Mouse (Mus musculus): Measurements from ENCODE around the gene Grin1. TPM values are rescaled to one million over a fixed set of nuclear protein-coding genes. Genes with fewer than 3 reads are reported as not detected.

The Grin1 gene
- total and polyA plus RNA-seq, 3 experiments: 0.07 TPM; not detected in 2

DNA sequence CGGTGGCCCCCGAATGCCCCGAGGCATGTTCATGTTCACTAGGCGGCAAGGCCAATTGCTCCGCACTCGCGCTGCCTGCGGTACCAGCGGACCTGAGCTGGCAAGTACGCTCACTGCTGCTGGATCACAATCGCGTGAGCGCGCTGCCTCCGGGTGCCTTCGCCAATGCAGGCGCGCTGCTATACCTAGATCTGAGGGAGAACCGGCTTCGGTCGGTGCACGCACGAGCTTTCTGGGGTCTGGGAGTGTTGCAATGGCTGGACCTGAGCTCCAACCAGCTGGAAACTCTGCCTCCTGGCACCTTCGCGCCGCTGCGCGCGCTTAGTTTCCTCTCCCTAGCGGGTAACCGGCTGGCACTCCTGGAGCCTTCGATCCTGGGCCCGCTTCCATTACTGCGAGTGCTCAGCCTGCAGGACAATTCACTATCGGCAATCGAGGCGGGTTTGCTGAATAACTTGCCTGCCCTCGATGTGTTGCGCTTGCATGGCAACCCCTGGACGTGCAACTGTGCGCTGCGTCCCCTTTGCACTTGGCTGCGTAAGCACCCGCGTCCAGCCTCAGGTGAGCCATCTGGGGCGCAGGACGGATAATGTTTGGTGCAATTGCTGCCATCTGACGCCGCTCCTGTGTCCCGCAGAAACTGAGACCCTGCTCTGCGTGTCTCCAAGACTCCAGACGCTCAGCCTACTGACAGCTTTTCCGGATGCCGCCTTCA is 28.7 kb downstream of the Grin1 start:
- Histone ChIP-seq H3K27me3 (ENCODE audit: control insufficient read depth in 1 of 2, insufficient read depth in 2 of 2, low read length in 2 of 2) (no peaks in the 10 kb centered on the region), H3K27ac (ENCODE audit: control insufficient read depth, low read depth, low read length) (no peak overlapping the region), H3K9ac (ENCODE audit: control insufficient read depth, low read depth, low read length, poor library complexity, severe bottlenecking) (no peak overlapping the region), H3K4me3 (ENCODE audit: control insufficient read depth in 1 of 2, insufficient read depth in 1 of 2, low read depth in 2 of 2, low read length in 2 of 2) (no peak overlapping the region), H3K9me3 (replicated peaks; ENCODE audit: insufficient read depth, low read length) (no peaks in the 10 kb centered on the region), H3K79me2 (ENCODE audit: control insufficient read depth, insufficient read depth, low read length, poor library complexity) (no peaks in the 10 kb centered on the region), H3K4me1 (ENCODE audit: control insufficient read depth in 1 of 2, insufficient read depth in 2 of 2, low read length in 2 of 2) (peaks cover 7 to 35% of the 10 kb centered on the region in 2 experiments), H3K36me3 (ENCODE audit: control insufficient read depth in 1 of 2, insufficient read depth in 2 of 2, low read length in 2 of 2) (peaks cover 0 to 11% of the 10 kb centered on the region in 2 experiments; a peak in 2 of 4 replicates)
- no peak for DNase-seq (ENCODE audit: low read depth, low spot score)
- TF ChIP-seq RCOR1 (IDR thresholded peaks at IDR 0.05; ENCODE audit: low read depth, low read length) (no peak), SIN3A (IDR thresholded peaks at IDR 0.05; ENCODE audit: low read length) (no peak), CHD2 (IDR thresholded peaks at IDR 0.05; ENCODE audit: low read length) (no peak), USF1 (IDR thresholded peaks at IDR 0.05; ENCODE audit: low read depth, low read length) (no peak), SMC3 (IDR thresholded peaks at IDR 0.05; ENCODE audit: low read depth, low read length) (no peak), ETS1 (IDR thresholded peaks at IDR 0.05; ENCODE audit: low read depth, low read length) (no peak)

DNA sequence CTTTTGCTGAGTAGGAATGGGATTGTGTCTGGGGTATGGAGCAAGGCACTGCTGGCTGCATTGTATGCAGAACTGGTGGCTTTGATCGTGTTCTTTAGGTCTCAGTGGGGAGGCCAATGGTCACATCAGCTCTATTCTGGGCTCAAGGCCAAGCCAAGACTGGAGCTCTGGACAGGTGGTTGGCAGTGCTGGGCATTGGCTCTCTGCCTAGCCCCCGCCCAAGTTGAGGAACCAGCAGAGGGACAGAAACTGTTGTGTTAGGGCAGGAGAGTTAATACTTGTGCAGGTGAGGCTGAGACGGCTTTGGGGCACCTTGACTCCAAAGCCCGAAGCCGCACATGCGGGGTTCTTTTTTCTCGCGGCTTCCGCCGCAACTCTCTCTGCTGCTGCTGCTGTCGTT is 29.3 kb downstream of the Grin1 start, which contains the start of gene Lrrc26:
Lrrc26 (plus strand) TSS at position 265 of the 400 bp plus-strand sequence.
- Histone ChIP-seq H3K79me2 (ENCODE audit: control insufficient read depth, insufficient read depth, low read length, poor library complexity) (no peaks in the 10 kb centered on the region), H3K27me3 (ENCODE audit: control insufficient read depth in 1 of 2, insufficient read depth in 2 of 2, low read length in 2 of 2) (no peaks in the 10 kb centered on the region), H3K9ac (ENCODE audit: control insufficient read depth, low read depth, low read length, poor library complexity, severe bottlenecking) (no peak within 1 kb of the TSS), H3K9me3 (replicated peaks; ENCODE audit: insufficient read depth, low read length) (no peaks in the 10 kb centered on the region), H3K27ac (ENCODE audit: control insufficient read depth, low read depth, low read length) (no peak within 1 kb of the TSS), H3K4me1 (ENCODE audit: control insufficient read depth in 1 of 2, insufficient read depth in 2 of 2, low read length in 2 of 2) (peaks cover 7 to 35% of the 10 kb centered on the region in 2 experiments), H3K36me3 (ENCODE audit: control insufficient read depth in 1 of 2, insufficient read depth in 2 of 2, low read length in 2 of 2) (peaks cover 0 to 11% of the 10 kb centered on the region in 2 experiments; a peak in 2 of 4 replicates), H3K4me3 (ENCODE audit: control insufficient read depth in 1 of 2, insufficient read depth in 1 of 2, low read depth in 2 of 2, low read length in 2 of 2) (no peak within 1 kb of the TSS)
- no peak for DNase-seq (ENCODE audit: low read depth, low spot score)
- TF ChIP-seq GABPA (IDR thresholded peaks at IDR 0.05; ENCODE audit: low read depth, low read length) (no peak), MEF2A (IDR thresholded peaks at IDR 0.05; ENCODE audit: extremely low read depth, insufficient replicate concordance, low read depth, low read length, poor library complexity, severe bottlenecking) (no peak), CHD2 (IDR thresholded peaks at IDR 0.05; ENCODE audit: low read length) (no peak), ZC3H11A (IDR thresholded peaks at IDR 0.05; ENCODE audit: low read depth, low read length) (no peak), ZKSCAN1 (IDR thresholded peaks at IDR 0.05; ENCODE audit: low read depth, low read length) (no peak), UBTF (IDR thresholded peaks at IDR 0.05; ENCODE audit: borderline replicate concordance, insufficient read depth, low read depth, low read length) (no peak), KAT2A (conservative IDR thresholded peaks at IDR 0.05; ENCODE audit: low read depth, low read length) (no peak), CHD1 (IDR thresholded peaks at IDR 0.05; ENCODE audit: low read depth, low read length) (no peak), TCF12 (IDR thresholded peaks at IDR 0.05; ENCODE audit: low read depth, low read length) (no peak), MYB (IDR thresholded peaks at IDR 0.05; ENCODE audit: low read depth, low read length) (no peak), SMC3 (IDR thresholded peaks at IDR 0.05; ENCODE audit: low read depth, low read length) (no peak), POLR2AphosphoS2 (IDR thresholded peaks at IDR 0.05; ENCODE audit: low read length) (no peak), SIN3A (IDR thresholded peaks at IDR 0.05; ENCODE audit: low read length) (no peak)

All from MEL (cell line).